Mouse (Mus musculus) embryonic stem cell, embryonic (primary cell): Measurements from ENCODE around the gene Col18a1.

Experiments
- CTCF ChIA-PET, 4 experiments: fragments of 300-600 bp in 2 of 4; fragments of 350-600 bp in 2 of 4; sonication (Branson Sonifier 250); formaldehyde crosslinking; loops; one replicate each; lab custom pipeline; 2022; ENCODE audit warnings: inconsistent platforms in 2 of 4; lab: Charles Lee
- POLR2A ChIA-PET, 4 experiments: fragments of 300-600 bp in 2 of 4; fragments of 350-600 bp in 2 of 4; sonication (Branson Sonifier 250); formaldehyde crosslinking; loops; one replicate each; lab custom pipeline; 2022; ENCODE audit warnings: antibody characterized with exemption in 4 of 4, inconsistent platforms in 1 of 4; lab: Charles Lee

Gene Col18a1

GRCm38 (mm10) chr10:77090063-77090462 lies 76.3 kb downstream of the Col18a1 start:
- ChIA-PET CTCF (interaction anchor here in 3 of 4 experiments (0.6 to 1.9 kb wide), 6 partner anchors 20 to 1088 kb away, joined by 3 to 13 read pairs (median 3); no protein-coding TSS in a partner anchor), POLR2A (no interaction called here)

- ChIA-PET POLR2A (interaction anchor here in 2 of 4 experiments (0.8 to 1.7 kb wide), 4 partner anchors 9 to 75 kb away, joined by 3 to 4 read pairs (median 4); no protein-coding TSS in a partner anchor), CTCF (interaction anchor here in 2 of 4 experiments (0.6 to 1.9 kb wide), 8 partner anchors 8 to 1087 kb away, joined by 3 to 13 read pairs (median 3); no protein-coding TSS in a partner anchor)
Measured at GRCm38 (mm10) chr10:77089336-77089735, 77.0 kb downstream of the Col18a1 start.

- ChIA-PET CTCF (interaction anchor here in 1 of 4 experiments (0.9 kb wide), 1 partner anchor 17 kb away, joined by 4 read pairs; no protein-coding TSS in a partner anchor), POLR2A (interaction anchor here in 1 of 4 experiments (0.9 kb wide), 1 partner anchor 41 kb away, joined by 3 read pairs; no protein-coding TSS in a partner anchor)
Measured at GRCm38 (mm10) chr10:77084568-77084967, 81.8 kb downstream of the Col18a1 start.

- ChIA-PET POLR2A (interaction anchor here in 1 of 4 experiments (1.5 kb wide), 1 partner anchor 10 kb away, joined by 4 read pairs; no protein-coding TSS in a partner anchor), CTCF (interaction anchor here in 1 of 4 experiments (1.4 kb wide), 2 partner anchors 48 to 270 kb away, joined by 4 to 5 read pairs; no protein-coding TSS in a partner anchor)
Measured at GRCm38 (mm10) chr10:77082921-77083320, 83.4 kb downstream of the Col18a1 start.

GRCm38 (mm10) chr10:77082453-77082852 lies 83.9 kb downstream of the Col18a1 start:
- ChIA-PET POLR2A (interaction anchor here in 1 of 4 experiments (0.6 to 1.5 kb wide), 4 partner anchors 9 to 49 kb away, joined by 3 to 4 read pairs (median 4); no protein-coding TSS in a partner anchor), CTCF (interaction anchor here in 3 of 4 experiments (0.7 to 1.4 kb wide), 3 partner anchors 11 to 271 kb away, joined by 3 to 4 read pairs (median 3); no protein-coding TSS in a partner anchor)

GRCm38 (mm10) chr10:77078961-77079360 lies 87.4 kb downstream of the Col18a1 start:
- ChIA-PET CTCF (interaction anchor here in 1 of 4 experiments (1.5 kb wide), 1 partner anchor 52 kb away, joined by 3 read pairs; no protein-coding TSS in a partner anchor), POLR2A (no interaction called here)

- POLR2A ChIA-PET = no interaction called here
- CTCF ChIA-PET = interaction anchor here in 1 of 4 experiments (1.5 kb wide), 1 partner anchor 52 kb away, joined by 3 read pairs; no protein-coding TSS in a partner anchor
Measured at GRCm38 (mm10) chr10:77078456-77078855, 87.9 kb downstream of the Col18a1 start.

- POLR2A ChIA-PET = interaction anchor here in 1 of 4 experiments (0.6 kb wide), 1 partner anchor 19 kb away, joined by 3 read pairs; no protein-coding TSS in a partner anchor
- CTCF ChIA-PET = no interaction called here
Measured at GRCm38 (mm10) chr10:77074276-77074974, 91.9 kb downstream of the Col18a1 start.

GRCm38 (mm10) chr10:77070072-77070471 lies 96.3 kb downstream of the Col18a1 start:
- ChIA-PET CTCF (interaction anchor here (0.6 to 2.4 kb wide), 31 partner anchors 10 to 952 kb away, joined by 3 to 14 read pairs (median 3); partner anchors contain the start of genes Pcbp3 (in 1 of the 4) and Pofut2 (in 1 of the 4)), POLR2A (interaction anchor here in 2 of 4 experiments (0.9 to 1.5 kb wide), 5 partner anchors 12 to 108 kb away, joined by 3 to 5 read pairs (median 3); partner anchors contain the start of gene Pcbp3 (in 1 of the 2))

- CTCF ChIA-PET = interaction anchor here in 1 of 4 experiments (1.0 kb wide), 1 partner anchor 245 kb away, joined by 3 read pairs; no protein-coding TSS in a partner anchor
- POLR2A ChIA-PET = interaction anchor here in 1 of 4 experiments (1.1 kb wide), 1 partner anchor 191 kb away, joined by 3 read pairs; the partner anchor contains the start of gene Pofut2
Measured at GRCm38 (mm10) chr10:77068469-77068868, 97.9 kb downstream of the Col18a1 start.

GRCm38 (mm10) chr10:77064659-77065058 lies 101.7 kb downstream of the Col18a1 start:
- ChIA-PET POLR2A (interaction anchor here in 1 of 4 experiments (0.6 to 4.9 kb wide), 3 partner anchors 13 to 103 kb away, joined by 3 to 32 read pairs (median 5); partner anchors contain the start of gene Pcbp3), CTCF (interaction anchor here in 2 of 4 experiments (0.5 to 1.2 kb wide), 3 partner anchors 11 to 229 kb away, joined by 3 to 4 read pairs (median 4); no protein-coding TSS in a partner anchor)

- ChIA-PET CTCF (interaction anchor here in 2 of 4 experiments (0.6 to 1.2 kb wide), 3 partner anchors 11 to 229 kb away, joined by 3 to 4 read pairs (median 3); no protein-coding TSS in a partner anchor), POLR2A (interaction anchor here in 2 of 4 experiments (1.2 to 4.9 kb wide), 4 partner anchors 9 to 61 kb away, joined by 3 to 32 read pairs (median 6); no protein-coding TSS in a partner anchor)
Measured at GRCm38 (mm10) chr10:77064239-77064638, 102.1 kb downstream of the Col18a1 start.

- POLR2A ChIA-PET = interaction anchor here in 2 of 4 experiments (0.5 to 4.9 kb wide), 7 partner anchors 7 to 263 kb away, joined by 3 to 32 read pairs (median 4); no protein-coding TSS in a partner anchor
- CTCF ChIA-PET = interaction anchor here in 2 of 4 experiments (0.5 to 1.2 kb wide), 5 partner anchors 30 to 447 kb away, joined by 3 to 6 read pairs (median 5); partner anchors contain the start of gene Slc19a1 (in 1 of the 2)
Measured at GRCm38 (mm10) chr10:77062393-77063010, 103.8 kb downstream of the Col18a1 start.

- CTCF ChIA-PET = interaction anchor here in 1 of 4 experiments (1.0 to 1.2 kb wide), 2 partner anchors 29 to 292 kb away, joined by 3 to 6 read pairs; partner anchors contain the start of gene Slc19a1
- POLR2A ChIA-PET = interaction anchor here in 1 of 4 experiments (4.9 kb wide), 1 partner anchor 9 kb away, joined by 32 read pairs; no protein-coding TSS in a partner anchor
Measured at GRCm38 (mm10) chr10:77061426-77061825, 104.9 kb downstream of the Col18a1 start.

- ChIA-PET POLR2A (interaction anchor here in 2 of 4 experiments (0.6 to 2.0 kb wide), 6 partner anchors 9 to 212 kb away, joined by 3 to 5 read pairs (median 3); partner anchors contain the start of gene Pofut2 (in 1 of the 2)), CTCF (interaction anchor here in 3 of 4 experiments (0.6 to 1.6 kb wide), 3 partner anchors 10 to 1105 kb away, joined by 3 to 5 read pairs (median 4); partner anchors contain the start of gene Slc19a1 (in 1 of the 3))
Measured at GRCm38 (mm10) chr10:77056768-77057167, 109.6 kb downstream of the Col18a1 start.

- POLR2A ChIA-PET = interaction anchor here in 2 of 4 experiments (0.6 to 7.5 kb wide), 6 partner anchors 8 to 80 kb away, joined by 3 to 32 read pairs (median 3); no protein-coding TSS in a partner anchor
- CTCF ChIA-PET = interaction anchor here in 1 of 4 experiments (0.6 kb wide), 1 partner anchor 82 kb away, joined by 3 read pairs; no protein-coding TSS in a partner anchor
Measured at GRCm38 (mm10) chr10:77048606-77049005, 117.7 kb downstream of the Col18a1 start.

- POLR2A ChIA-PET = interaction anchor here in 2 of 4 experiments (0.6 to 7.5 kb wide), 7 partner anchors 8 to 80 kb away, joined by 3 to 32 read pairs (median 3); no protein-coding TSS in a partner anchor
- CTCF ChIA-PET = interaction anchor here in 1 of 4 experiments (0.7 kb wide), 1 partner anchor 256 kb away, joined by 3 read pairs; no protein-coding TSS in a partner anchor
Measured at GRCm38 (mm10) chr10:77048196-77048595, 118.2 kb downstream of the Col18a1 start.
